Mouse (Mus musculus) mesoderm, embryonic 11.5 days (tissue): ENCODE measurements around the gene Agr3.

Source experiments
- DNase-seq: peaks from one replicate; pipeline ENCODE4 v3.0.0-alpha.2; 2012; ENCODE audit warnings: low read depth, low spot score

Gene Agr3

DNA sequence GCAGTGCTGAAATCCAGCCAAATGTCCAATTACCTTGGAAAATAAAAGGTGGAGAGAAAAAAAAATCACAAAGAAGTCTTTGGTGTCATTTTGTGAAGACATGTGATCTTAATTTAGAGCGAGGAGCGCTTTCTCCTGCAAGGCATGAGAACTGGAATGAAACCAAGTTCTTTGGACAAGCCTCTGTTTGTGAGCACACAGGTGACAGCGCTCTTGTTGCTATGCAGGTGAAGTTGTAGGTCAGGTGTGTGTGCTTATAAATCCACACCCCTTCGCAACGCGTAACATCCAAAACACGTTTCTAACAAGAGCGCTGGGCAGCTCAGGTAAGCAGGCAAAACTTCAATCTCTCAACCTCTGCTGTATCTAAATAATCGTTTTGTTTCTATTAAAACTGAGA is at the start of gene Agr3:
TSS of gene Agr3 (plus strand) at position 219 of the 400 bp plus-strand sequence.
- no peak for DNase-seq

DNA sequence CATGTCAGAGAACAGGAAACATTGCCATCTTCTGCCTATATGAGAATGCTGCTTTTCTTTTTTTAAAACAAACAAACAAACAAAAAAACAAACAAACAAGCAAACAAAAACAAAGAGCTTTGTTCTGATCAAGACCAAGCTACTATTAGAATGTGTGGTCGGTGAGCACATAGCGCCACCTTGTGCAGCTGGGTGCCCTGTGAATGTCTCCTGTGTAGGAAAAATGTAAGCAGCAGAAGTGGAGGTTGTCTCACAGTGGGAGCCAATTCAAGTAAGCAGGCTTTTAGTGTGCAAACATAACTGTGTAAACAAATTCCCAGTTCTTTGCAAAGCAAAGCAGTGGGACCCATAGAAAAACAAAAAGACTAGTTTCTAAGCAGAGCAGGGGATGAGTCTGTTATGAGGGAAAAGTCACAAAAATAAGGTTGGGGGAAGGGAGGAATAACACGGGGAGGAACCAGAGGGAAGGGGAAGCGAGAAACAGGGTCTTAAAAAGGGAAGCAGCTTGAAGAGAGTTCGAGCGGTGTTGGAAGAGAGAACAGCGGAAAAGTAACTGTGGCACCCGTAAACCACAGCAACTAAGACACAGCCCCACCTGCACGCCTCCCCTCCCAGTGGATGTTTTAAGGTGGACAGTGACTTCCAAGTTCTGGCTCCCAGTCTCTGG is 40.4 kb upstream of the Agr3 start:
- no peak for DNase-seq

DNA sequence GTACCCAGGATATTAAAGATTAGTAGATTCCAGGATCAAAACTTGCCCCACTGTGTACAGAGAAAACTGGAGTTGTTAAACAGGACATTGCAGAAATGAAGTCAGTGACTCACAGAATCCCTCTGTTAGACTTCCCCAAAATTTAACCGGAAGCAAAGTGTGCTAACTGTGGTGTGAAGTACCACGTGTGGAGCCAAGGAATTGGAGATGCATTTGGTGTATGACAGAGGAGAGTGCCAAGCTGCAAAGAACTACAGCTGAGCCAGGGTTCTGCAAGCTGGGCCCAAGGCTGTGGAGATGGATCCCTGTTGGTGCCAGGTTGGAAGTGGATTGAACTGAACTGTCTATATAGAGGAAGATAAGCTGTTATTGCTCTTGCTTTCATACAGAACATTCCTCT is 36.0 kb upstream of the Agr3 start:
- no peak for DNase-seq

DNA sequence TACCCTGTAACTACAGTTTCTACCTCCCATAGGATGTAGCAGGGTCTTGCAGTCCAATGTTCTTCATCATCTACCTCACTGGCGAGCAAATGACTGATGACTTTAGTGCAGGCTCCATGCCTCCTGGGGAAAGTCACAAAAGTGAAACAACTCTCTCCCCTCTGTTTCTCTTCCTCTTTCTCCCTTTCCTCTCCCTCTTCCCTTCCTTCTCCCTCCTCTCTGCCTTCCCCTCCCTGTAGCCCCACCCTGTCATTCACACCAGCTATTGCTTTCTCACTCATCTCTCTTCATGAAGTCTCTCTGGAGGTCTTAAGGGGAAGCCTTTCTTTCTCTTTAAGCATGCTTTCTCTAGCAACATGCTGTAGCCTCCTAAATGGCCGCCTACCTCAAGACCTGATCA is 34.7 kb upstream of the Agr3 start:
- DNase-seq: no peak

DNA sequence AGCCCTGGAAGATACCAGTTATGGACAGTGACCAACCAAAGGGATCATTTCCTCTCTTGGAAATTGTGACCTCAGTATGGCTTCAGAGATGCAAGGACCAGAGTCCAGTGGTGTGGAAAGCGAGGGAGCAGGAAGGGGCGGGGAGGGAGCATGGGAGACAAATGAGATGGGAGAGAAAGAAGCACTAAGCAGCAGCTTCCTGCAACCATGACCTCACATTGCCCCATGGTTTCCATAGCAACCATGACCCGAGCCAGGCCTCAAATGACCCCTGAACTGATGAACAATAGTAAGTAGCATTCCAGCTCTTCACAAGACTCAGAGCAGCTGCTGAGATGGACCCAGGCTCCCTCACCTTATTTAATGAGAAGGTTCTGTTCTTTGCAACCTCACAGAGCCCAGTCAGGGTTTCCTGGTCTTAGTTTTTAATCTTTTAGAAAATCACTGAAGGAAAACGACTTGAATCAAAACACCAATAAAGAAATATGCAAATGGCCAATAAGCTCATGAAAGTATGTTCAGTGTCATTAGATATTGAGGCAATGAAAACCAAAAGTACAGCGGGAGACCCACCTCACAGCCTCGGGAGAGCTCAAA is 31.0 kb upstream of the Agr3 start:
- peak; percentile 84 for DNase-seq

DNA sequence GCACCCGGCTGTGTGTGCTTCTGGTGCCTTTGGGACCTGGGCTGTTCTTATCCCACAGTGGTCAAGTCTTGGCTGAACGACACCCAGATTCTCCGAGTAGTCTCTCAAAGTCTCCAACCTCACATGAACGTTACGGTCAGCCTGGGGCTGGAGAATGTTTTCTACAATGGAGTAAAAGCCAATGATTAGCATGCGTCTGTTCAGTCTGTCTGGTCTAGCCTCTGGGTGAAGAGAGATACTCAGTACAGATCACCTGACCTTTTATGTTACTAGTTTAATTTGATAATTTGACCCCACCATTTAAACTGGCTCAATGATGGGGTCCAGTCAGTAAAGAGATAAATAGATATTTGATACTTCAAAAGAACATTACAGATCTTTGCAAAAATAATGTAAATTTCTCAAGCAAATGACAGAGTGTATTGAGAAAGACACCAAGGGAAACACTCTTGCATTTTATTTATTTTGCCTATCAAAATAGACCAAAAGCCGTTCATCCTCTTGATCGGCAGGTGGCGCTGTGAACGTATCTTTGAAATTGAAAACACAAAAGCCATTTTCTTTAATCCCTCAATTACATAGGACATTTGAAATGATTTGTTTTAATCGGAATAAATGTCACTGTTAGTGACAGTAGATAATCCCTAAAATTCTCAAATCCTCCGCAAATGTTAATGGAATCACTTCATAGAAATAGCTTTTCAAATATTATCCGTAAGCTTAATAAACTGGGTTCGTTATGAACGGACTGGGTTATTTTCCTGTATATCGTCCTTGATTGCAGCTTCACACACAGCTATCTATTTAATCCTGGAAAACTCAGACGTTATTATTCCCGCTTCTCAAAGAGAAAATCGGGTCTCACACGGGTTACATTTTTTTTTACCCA is 29.3 kb upstream of the Agr3 start:
- peak; percentile 54 for DNase-seq

DNA sequence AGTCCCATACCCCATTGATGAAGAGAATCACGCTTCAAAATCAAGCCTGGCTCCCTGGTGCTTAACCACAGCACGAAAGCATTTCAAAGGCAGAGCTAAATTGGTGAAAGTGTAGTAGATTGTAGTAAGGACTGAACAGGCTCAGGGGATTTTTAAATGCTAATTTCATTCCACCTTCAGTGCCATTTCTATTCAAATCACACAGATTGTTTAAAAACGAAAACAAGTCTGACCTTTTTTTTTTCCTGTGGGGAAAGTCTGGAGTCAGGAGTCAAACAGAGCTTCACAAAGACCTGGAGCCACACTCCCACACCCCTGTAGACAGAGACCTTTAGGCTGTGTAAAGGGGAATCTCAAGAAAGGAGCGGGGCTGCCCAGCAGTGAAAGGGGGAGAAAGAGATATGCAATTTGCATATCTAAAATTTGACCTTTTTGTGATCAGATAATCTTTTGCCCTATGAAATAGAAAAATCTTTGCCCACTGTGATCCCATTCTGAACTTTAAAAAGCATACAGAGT is 28.6 kb upstream of the Agr3 start:
- DNase-seq: no peak

DNA sequence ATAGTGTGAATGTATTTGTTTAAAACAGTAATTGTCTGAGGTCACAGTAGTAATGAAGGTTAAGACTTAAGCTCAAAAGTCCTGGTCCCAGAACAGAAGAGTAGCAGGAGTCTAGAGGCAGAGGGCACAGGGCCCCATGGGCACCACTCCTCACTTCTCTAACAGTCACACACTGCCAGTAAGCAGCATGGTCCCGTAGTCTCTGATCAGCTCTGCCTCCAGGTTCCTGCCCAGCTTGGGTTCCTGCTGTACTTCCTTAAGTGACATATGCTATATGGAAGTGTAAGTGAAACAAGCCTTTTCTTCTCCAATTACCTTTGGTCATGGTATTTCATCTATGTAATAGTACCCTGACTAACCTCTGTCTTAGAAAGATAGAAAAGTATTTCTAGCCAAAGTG is 14.8 kb upstream of the Agr3 start:
- no peak for DNase-seq

DNA sequence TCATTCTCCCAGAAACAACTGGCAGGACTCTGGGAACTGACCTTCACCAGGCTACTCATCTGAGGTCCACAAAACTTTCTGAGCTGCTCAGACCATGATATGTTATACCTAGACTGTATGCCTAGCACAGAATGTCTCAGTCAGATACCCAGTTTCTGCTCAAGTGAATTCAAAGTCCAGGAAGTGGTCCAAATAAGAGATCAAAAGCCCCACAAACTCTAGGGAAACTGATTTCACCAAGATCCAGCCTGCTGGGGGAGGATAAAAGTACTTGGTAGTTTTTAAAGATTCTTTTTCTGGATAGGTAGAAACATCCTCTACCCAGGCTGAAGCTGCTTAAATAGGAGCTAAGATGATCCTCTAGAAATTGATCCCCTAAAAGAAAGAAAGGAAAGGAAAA is 9.6 kb upstream of the Agr3 start:
- no peak for DNase-seq

DNA sequence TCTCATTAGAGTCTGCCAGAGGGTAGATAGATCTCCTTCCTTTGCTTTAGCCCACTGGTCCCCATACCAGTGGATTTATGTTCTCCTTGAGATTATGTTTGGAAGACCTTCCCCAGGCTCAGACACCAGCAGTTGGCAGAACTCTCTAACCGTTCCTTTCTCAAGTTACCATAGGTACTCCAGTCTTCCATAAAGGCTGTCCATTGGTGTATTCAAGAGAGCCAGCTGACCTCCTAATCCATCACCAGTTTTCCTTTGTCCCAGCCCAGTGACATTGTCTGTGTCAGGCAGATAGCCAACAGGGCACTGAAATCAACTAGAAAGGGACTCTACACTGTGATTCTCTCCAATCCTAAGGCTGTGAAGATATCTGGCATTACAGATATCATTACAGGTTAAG is 9.0 kb upstream of the Agr3 start:
- no peak for DNase-seq

DNA sequence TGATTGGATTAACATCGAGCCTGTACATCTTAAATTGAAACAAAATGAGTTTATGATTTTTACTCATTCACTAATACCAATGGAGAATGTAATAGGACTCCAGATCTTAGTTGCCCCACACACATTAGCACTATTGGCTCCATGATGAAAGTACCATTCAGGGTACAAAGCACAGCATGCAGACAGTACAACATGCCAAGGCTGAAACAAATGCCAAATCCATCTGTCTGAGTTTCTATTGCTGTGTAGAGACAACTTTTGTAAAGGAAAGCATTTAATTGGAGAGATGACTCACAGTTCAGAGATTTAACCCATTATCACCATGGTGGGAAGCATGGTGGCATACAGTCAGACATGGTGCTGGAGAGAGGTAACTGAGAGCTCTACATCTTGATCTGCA is 7.4 kb upstream of the Agr3 start:
- DNase-seq: no peak

DNA sequence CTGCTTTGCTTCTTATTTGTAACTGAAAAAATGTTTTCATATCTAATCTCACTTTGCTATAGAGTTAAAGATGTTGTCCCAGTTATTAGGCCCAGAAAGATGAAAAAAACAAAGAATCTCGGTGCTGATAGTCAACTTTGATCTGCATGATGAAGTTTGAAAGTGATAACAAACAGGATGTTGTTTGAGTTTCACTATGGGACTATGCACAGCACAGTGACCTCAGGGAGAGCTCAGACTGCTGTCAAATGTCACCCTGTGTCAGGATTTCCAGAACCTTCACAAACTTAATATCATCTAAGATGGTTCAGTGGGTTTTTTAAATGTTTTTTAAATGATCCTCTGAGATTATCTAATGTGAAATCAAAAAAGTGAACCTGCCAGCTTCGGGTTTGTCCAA is 2.4 kb downstream of the Agr3 start:
- DNase-seq: no peak

DNA sequence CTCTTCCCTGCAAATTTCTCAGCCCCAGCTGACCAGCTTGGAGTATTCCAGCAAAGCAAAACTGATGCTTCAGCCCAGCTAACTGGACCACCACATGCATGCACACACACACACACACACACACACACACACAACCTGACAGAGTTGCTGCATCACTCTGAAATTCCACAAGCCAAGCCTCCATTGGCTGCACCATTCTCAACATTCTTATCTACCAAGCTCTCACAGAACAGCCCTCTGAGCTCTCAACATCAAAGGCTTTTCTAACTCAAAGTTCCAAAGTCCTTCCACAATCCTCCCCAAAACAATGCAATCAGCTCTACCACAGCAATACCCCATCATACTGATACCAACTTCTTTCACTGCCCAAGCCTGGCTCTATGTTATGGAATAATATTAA is 7.4 kb downstream of the Agr3 start:
- no peak for DNase-seq

DNA sequence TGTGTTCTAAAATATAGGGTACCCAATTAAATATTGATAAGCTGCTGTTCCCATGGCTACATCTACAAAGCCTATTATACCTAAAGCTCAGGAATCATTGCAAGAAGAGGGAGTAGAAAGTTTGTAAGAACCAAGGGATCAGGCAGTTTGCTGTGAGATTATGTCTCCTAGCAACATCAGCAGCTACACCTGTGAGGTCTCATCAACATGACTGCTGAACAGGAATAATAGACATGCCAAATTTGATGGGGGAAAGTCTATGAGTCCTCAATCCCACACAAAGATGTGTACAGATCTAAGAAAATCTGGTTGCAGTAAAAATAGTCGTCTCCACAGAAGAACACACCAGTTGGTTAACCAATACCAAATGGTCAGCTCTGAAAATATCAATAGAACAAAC is 26.3 kb downstream of the Agr3 start:
- no peak for DNase-seq

DNA sequence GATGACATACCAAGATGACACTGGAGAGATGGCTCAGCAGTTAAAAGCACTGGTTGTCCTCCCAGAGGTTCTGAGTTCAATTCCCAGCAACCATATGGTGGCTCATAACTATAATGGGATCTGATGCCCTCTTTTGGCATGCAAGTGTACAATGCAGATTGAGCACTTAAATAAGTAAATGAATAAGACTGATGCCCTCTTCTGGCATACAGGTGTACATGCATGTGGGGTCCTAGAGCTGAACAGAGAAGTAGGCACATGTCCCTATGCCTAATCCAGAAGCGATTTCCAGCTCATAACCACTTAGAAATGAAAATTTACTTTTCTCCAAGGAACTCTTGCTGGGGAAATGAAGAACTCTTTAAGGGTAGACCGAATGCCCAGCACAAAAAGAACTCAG is 31.8 kb downstream of the Agr3 start:
- DNase-seq: no peak

DNA sequence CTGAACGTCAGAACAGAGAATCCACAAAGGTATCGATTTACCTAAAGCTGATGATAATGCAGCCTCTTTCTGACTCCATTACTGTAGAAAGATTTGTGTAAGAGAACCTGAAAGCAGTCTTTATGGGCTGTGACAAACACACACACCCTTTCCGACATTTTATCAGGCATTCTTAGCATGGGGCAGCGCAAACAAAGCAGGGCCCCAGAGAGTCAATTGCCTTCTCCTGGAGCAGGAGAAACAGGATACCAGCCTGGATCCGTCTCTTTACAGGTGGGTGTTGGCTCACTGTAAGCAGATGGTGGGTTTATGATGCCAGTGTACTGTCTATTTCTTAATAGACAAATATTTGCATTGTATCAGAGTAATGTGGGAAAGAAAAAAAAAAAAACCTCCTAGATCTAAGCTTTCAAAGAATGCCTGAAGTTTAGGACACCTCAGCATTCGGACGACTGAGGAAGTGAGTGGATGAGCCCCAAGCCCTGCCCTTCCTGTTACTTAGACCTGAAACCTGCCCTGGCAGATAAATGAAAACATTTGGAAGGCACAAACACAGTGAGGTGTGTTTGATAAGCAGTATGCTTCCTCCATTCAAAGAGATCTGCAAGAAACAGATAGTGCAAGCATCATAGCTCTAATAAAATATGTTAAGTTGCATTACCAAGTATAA is 40.8 kb downstream of the Agr3 start:
- no peak for DNase-seq

DNA sequence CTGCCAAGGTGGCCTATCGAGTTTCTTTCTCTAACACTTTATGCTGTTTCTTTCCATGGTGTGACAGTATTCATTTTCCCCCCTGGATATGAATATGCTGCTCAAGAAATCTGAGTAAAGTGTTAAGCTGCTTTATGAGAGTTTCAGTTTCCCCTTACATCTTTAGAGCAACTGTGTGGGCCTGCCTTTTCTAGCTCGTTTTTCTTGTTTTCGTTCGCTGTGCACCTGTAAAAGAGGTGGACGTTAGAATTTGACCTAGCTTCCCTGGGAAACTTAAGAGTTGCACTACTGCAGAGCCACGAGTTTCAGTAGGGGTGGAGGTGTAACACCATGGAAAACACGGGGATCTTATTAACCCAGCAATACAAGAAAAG is 41.3 kb downstream of the Agr3 start:
- DNase-seq: no peak

DNA sequence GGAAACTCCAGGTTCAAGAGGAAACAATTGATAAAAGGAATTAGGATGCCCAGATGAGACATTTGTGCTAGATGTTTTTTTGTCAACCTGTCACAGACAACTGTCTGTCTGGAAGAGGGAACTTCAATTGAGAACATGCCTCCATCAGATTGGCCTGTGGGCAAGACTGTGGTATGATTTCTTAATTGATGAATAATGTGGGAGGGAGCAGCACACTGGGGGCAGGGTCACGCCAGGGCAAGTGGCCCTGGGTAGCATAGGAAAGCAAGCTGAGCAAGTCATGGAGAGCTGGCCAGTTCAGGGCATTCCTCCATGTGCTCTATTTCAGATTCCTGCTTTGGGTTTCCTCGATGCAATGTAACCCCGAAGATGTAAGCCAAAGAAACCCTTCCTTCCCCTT is 50.5 kb downstream of the Agr3 start:
- no peak for DNase-seq

DNA sequence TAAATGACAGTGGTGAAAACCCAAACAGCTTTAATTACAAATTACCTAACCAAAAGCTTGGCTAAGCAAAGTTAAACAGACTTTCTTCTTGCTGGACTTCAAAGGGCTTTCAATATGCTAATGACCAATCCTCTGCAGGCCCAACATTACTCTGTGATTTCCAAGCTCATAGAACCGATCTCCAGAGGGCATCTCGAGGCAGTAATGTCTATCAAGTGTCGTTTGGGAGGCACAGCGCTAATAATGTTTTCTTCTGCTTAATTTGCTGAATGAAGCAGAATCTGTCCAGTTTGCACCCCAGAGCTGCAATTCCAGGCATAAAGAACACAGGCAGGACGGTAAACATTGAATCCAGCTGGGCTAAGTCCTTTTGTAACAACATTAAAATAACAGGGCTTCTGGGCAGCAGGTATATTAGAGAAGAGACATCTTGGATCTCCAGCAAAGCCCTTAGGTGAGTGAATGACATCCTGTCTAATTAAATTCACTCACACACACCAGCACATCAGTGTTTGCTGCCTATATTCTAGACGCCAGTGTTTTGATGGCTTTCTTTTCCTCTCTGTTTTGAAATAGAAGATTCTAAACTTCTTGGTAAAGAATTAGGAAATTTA is 52.3 kb downstream of the Agr3 start:
- no peak for DNase-seq

DNA sequence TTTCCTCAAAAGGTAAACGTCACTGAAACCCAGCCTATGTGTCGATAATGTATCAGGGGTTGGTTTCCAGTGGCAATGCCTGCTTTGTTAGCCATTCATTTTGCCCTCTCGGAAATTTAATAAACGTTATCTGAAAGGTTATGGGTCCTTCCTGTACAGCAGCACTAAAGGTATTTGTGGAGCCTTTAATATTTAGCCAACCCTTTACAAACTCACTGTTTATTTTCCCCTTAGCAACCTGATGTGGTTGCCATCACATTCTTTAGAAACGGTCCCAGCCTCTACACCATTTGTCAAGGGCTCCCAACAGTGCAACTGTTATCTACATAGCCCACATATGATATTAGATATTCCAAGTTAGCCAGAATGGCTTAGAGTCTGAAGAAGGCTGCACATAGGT is 54.2 kb downstream of the Agr3 start:
- no peak for DNase-seq

DNA sequence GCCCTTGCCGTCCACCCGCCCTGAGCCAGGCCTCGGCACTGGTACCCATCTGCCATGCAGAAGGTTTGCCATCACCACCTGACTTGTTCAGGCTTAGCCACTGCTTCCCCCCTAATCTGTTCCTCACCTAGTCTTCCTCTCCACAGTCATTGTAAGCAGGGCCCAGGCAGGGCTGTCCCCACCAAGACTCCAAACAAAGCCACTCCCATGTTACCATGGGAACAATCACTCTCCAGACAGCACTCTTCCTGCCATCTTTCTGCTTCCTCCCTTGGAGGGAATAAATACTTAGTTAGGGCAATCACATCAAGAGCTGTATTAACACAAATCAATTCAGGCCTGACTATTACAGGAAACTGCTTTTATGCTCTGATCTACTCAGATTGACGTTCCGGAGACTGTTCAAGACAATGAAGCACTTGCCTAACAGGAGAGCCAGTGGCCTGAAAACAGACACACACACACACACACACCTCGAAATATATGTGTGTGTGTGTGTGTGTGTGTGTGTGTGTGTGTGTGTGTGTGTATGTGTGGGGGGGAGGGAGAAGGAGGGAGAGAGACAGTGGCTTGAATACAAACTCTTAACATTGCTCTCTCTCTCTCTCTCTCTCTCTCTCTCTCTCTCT is 56.4 kb downstream of the Agr3 start:
- peak; percentile 58 for DNase-seq
